Mouse (Mus musculus): ENCODE measurements at regions not wholly inside any gene's neighbourhood (a gene's known extent, or its start where the extent isn't known, plus 50 kb on each side); places are given as distances from the start of the nearest gene placed in this dataset. TPM values are rescaled to one million over a fixed set of nuclear protein-coding genes. Genes with fewer than 3 reads are reported as not detected.

GRCm38 (mm10) chr5:7789126-7789525, 171.1 kb upstream of the Steap4 start:
- WGBS, result 96% methylated on average over 1 of the region's 1 CpGs

GRCm38 (mm10) chr5:7820592-7820991, 139.7 kb upstream of the Steap4 start:
- no peak overlapping the region for H3K27ac ChIP-seq (replicated peaks)
- 35% methylated on average over 5 of the region's 5 CpGs for WGBS
- ATAC-seq (ENCODE audit: low read depth), result no peak
- H3K9me3 ChIP-seq, result no peaks in the 10 kb centered on the region
- H3K4me1 ChIP-seq (replicated peaks), result no peaks in the 10 kb centered on the region
- H3K27me3 ChIP-seq, result no peaks in the 10 kb centered on the region
- H3K9ac ChIP-seq, result no peak overlapping the region
- no peak overlapping the region for H3K4me3 ChIP-seq
- no peak overlapping the region for H3K4me2 ChIP-seq
- no peaks in the 10 kb centered on the region for H3K36me3 ChIP-seq

More at GRCm38 (mm10) chr5:7789126-7789525, 171.1 kb upstream of the Steap4 start:
- Histone ChIP-seq H3K4me1 (replicated peaks) (no peaks in the 10 kb centered on the region), H3K4me3 (no peak overlapping the region), H3K9ac (no peak overlapping the region), H3K27ac (replicated peaks) (no peak overlapping the region), H3K4me2 (no peak overlapping the region), H3K36me3 (no peaks in the 10 kb centered on the region), H3K9me3 (no peaks in the 10 kb centered on the region), H3K27me3 (no peaks in the 10 kb centered on the region)
- ATAC-seq (ENCODE audit: low read depth), result no peak

GRCm38 (mm10) chr5:7821700-7822099, 138.6 kb upstream of the Steap4 start:
- H3K27ac ChIP-seq (replicated peaks), result no peak overlapping the region
- H3K27me3 ChIP-seq, result no peaks in the 10 kb centered on the region
- no peak overlapping the region for H3K4me3 ChIP-seq
- no peaks in the 10 kb centered on the region for H3K36me3 ChIP-seq
- no peak for ATAC-seq (ENCODE audit: low read depth)
- 71% methylated on average over 3 of the region's 3 CpGs for WGBS
- no peak overlapping the region for H3K4me2 ChIP-seq
- H3K4me1 ChIP-seq (replicated peaks), result no peaks in the 10 kb centered on the region
- no peaks in the 10 kb centered on the region for H3K9me3 ChIP-seq
- H3K9ac ChIP-seq, result no peak overlapping the region

- Histone ChIP-seq H3K9me3 (no peaks in the 10 kb centered on the region), H3K4me2 (no peak overlapping the region), H3K4me1 (replicated peaks) (no peaks in the 10 kb centered on the region), H3K4me3 (no peak overlapping the region), H3K9ac (no peak overlapping the region), H3K27me3 (no peaks in the 10 kb centered on the region), H3K27ac (replicated peaks) (no peak overlapping the region), H3K36me3 (no peaks in the 10 kb centered on the region)
- no peak for ATAC-seq (ENCODE audit: low read depth)
- WGBS, result 85% methylated on average over 3 of the region's 3 CpGs
These were observed 130.6 kb upstream of the Steap4 start for GRCm38 (mm10) chr5:7829618-7830017.

GRCm38 (mm10) chr5:7833812-7834211, 126.4 kb upstream of the Steap4 start:
- Histone ChIP-seq H3K9me3 (no peaks in the 10 kb centered on the region), H3K4me2 (no peak overlapping the region), H3K27ac (replicated peaks) (no peak overlapping the region), H3K27me3 (no peaks in the 10 kb centered on the region), H3K4me1 (replicated peaks) (no peaks in the 10 kb centered on the region), H3K9ac (no peak overlapping the region), H3K4me3 (no peak overlapping the region), H3K36me3 (no peaks in the 10 kb centered on the region)
- 92% methylated on average over 1 of the region's 1 CpGs for WGBS
- ATAC-seq (ENCODE audit: low read depth), result no peak

- Histone ChIP-seq H3K4me2 (no peak overlapping the region), H3K36me3 (no peaks in the 10 kb centered on the region), H3K27ac (replicated peaks) (no peak overlapping the region), H3K27me3 (no peaks in the 10 kb centered on the region), H3K9me3 (no peaks in the 10 kb centered on the region), H3K9ac (no peak overlapping the region), H3K4me3 (no peak overlapping the region), H3K4me1 (replicated peaks) (no peaks in the 10 kb centered on the region)
- no peak for ATAC-seq (ENCODE audit: low read depth)
- WGBS, result 89% methylated on average over 2 of the region's 2 CpGs
These were observed 97.2 kb upstream of the Steap4 start for GRCm38 (mm10) chr5:7863047-7863446.

- no peak for ATAC-seq (ENCODE audit: low read depth)
These were observed 94.1 kb upstream of the Steap4 start for GRCm38 (mm10) chr5:7866041-7866641.

GRCm38 (mm10) chr5:7899537-7899936, 60.7 kb upstream of the Steap4 start:
- 70% methylated on average over 3 of the region's 3 CpGs for WGBS
- Histone ChIP-seq H3K4me1 (replicated peaks) (no peaks in the 10 kb centered on the region), H3K9me3 (no peaks in the 10 kb centered on the region), H3K9ac (no peak overlapping the region), H3K27me3 (no peaks in the 10 kb centered on the region), H3K4me3 (no peak overlapping the region), H3K36me3 (no peaks in the 10 kb centered on the region), H3K27ac (replicated peaks) (no peak overlapping the region), H3K4me2 (no peak overlapping the region)
- no peak for ATAC-seq (ENCODE audit: low read depth)

More at GRCm38 (mm10) chr5:7866041-7866641, 94.1 kb upstream of the Steap4 start:
- 61% methylated on average over 3 of the region's 3 CpGs for WGBS
- Histone ChIP-seq H3K4me3 (no peak overlapping the region), H3K4me2 (no peak overlapping the region), H3K27me3 (no peaks in the 10 kb centered on the region), H3K4me1 (replicated peaks) (no peaks in the 10 kb centered on the region), H3K9ac (no peak overlapping the region), H3K36me3 (no peaks in the 10 kb centered on the region), H3K9me3 (no peaks in the 10 kb centered on the region), H3K27ac (replicated peaks) (no peak overlapping the region)

Small RNAs in the stretch of these regions (microRNA-seq; reads per million reads assigned to microRNA genes)
- gene Gm22196, result not detected

All from neural tube, embryonic 13.5 days (tissue).